Mouse (Mus musculus): ENCODE data around the gene Vmn1r80.
"Not testable (repeated sequence)": the region's sequence is repeated elsewhere in the genome, so short reads cannot be mapped to it uniquely, and the experiment has no call there.

Gene Vmn1r80

GRCm38 (mm10) chr7:12188986-12189385 is at the start of gene Vmn1r80:
Gene Vmn1r80 (plus strand): TSS chr7:12189286.
- no peak for DNase-seq (ENCODE audit: low read depth, low spot score)

- no peak for DNase-seq (ENCODE audit: low read depth, low spot score)
Observed at GRCm38 (mm10) chr7:12149957-12150356, 39.1 kb upstream of the Vmn1r80 start, which contains the start of gene Vmn1r78. Gene Vmn1r78 (plus strand): TSS chr7:12150257.

GRCm38 (mm10) chr7:12156463-12156862 is 32.6 kb upstream of the Vmn1r80 start:
- DNase-seq (ENCODE audit: low read depth, low spot score), result not testable (repeated sequence)

- DNase-seq (ENCODE audit: low read depth, low spot score), result not testable (repeated sequence)
Observed at GRCm38 (mm10) chr7:12170979-12171378, 18.1 kb upstream of the Vmn1r80 start, which contains the start of gene Vmn1r79. Gene Vmn1r79 (plus strand): TSS chr7:12171279.

GRCm38 (mm10) chr7:12172926-12173325 is 16.2 kb upstream of the Vmn1r80 start:
- DNase-seq (ENCODE audit: low read depth, low spot score), result not testable (repeated sequence)

GRCm38 (mm10) chr7:12204141-12204540 is 15.1 kb downstream of the Vmn1r80 start:
- DNase-seq (ENCODE audit: low read depth, low spot score), result no peak

Data from retina, postnatal 7 days (tissue).